Mouse (Mus musculus) CH12.LX (cell line): ENCODE measurements around the gene Mtap. TPM values are rescaled to one million over a fixed set of nuclear protein-coding genes. Genes with fewer than 3 reads are reported as not detected.

Experiments
- DNase-seq: peaks from one replicate; pipeline ENCODE4 v3.0.0-alpha.2; 2013; ENCODE audit errors: extremely low read depth
- H3K27ac ChIP-seq: 2 replicates; pipeline ENCODE4 v1.5.1; 2012; ENCODE audit warnings: low read depth, mild to moderate bottlenecking, control low read depth, moderate library complexity; ENCODE audit not compliant: insufficient read depth
- H3K27me3 ChIP-seq: replicated peaks from 2 replicates; pipeline ENCODE3; 2012; ENCODE audit warnings: inconsistent platforms
- H3K36me3 ChIP-seq, 2 experiments: replicated peaks in 1 of 2; 2 replicates each; pipeline versions ENCODE3 to v1.6.1; 2012; ENCODE audit warnings: inconsistent platforms in 1 of 2, low read length in 1 of 2, mild to moderate bottlenecking in 1 of 2, mixed read lengths in 1 of 2, moderate library complexity in 1 of 2; ENCODE audit not compliant: control insufficient read depth in 1 of 2, insufficient read depth in 1 of 2
- H3K4me1 ChIP-seq, 2 experiments: 2 replicates each; pipeline ENCODE4 v1.6.1; 2012; ENCODE audit warnings: inconsistent platforms in 1 of 2, moderate library complexity in 1 of 2; ENCODE audit not compliant: insufficient read depth in 2 of 2, control insufficient read depth in 1 of 2
- H3K4me2 ChIP-seq: 2 replicates; pipeline ENCODE4 v1.6.1; 2012; ENCODE audit warnings: low read depth, mild to moderate bottlenecking, control low read depth; ENCODE audit not compliant: poor library complexity, insufficient read depth, severe bottlenecking
- H3K4me3 ChIP-seq, 3 experiments: fragments of 150-350 bp in 1 of 3; sonication (generic) in 1 of 3; replicated peaks in 1 of 3; 2 replicates each; pipeline versions ENCODE3 to v1.5.1; 2011 to 2012; ENCODE audit warnings: low read depth in 2 of 3, low read length in 2 of 3, mild to moderate bottlenecking in 2 of 3, moderate library complexity in 2 of 3, control low read depth in 1 of 3, improper control_type of control experiment in 1 of 3, inconsistent platforms in 1 of 3, mixed read lengths in 1 of 3; ENCODE audit not compliant: poor library complexity in 1 of 3
- H3K79me2 ChIP-seq: replicated peaks from 2 replicates; pipeline ENCODE4 v1.6.1; 2012; ENCODE audit warnings: mild to moderate bottlenecking, moderate library complexity; ENCODE audit not compliant: control insufficient read depth, poor library complexity, insufficient read depth, severe bottlenecking; ENCODE audit errors: extremely low read depth
- H3K9ac ChIP-seq: 2 replicates; pipeline ENCODE4 v1.6.1; 2012; ENCODE audit warnings: low read depth, mild to moderate bottlenecking, control low read depth, moderate library complexity; ENCODE audit not compliant: insufficient read depth
- H3K9me3 ChIP-seq: replicated peaks from 2 replicates; pipeline ENCODE3; 2012; ENCODE audit warnings: low read length, inconsistent platforms, mixed read lengths
- BHLHE40 ChIP-seq: IDR thresholded peaks from 2 replicates; pipeline ENCODE4 v1.6.1; 2011; ENCODE audit warnings: mild to moderate bottlenecking, low read depth, low read length, improper control_type of control experiment
- CHD1 ChIP-seq: IDR thresholded peaks from 2 replicates; pipeline ENCODE4 v1.6.1; 2012; ENCODE audit warnings: low read depth, low read length, improper control_type of control experiment, inconsistent platforms
- CHD2 ChIP-seq: IDR thresholded peaks from 2 replicates; pipeline ENCODE4 v1.6.1; 2011; ENCODE audit warnings: low read length, improper control_type of control experiment
- E2F4 ChIP-seq: IDR thresholded peaks from 2 replicates; pipeline ENCODE4 v1.6.1; 2011; ENCODE audit warnings: low read depth, low read length, improper control_type of control experiment; ENCODE audit not compliant: insufficient replicate concordance
- ELF1 ChIP-seq: IDR thresholded peaks from 2 replicates; pipeline ENCODE4 v1.6.1; 2014; ENCODE audit warnings: low read depth, mild to moderate bottlenecking, inconsistent platforms, low read length, improper control_type of control experiment
- EP300 ChIP-seq: IDR thresholded peaks from 2 replicates; pipeline ENCODE4 v1.6.1; 2011; ENCODE audit warnings: low read length, improper control_type of control experiment
- ETS1 ChIP-seq: conservative IDR thresholded peaks from 2 replicates; pipeline ENCODE4 v1.6.1; 2012; ENCODE audit warnings: low read depth, mild to moderate bottlenecking, inconsistent platforms, low read length, improper control_type of control experiment, moderate library complexity
- GABPA ChIP-seq: IDR thresholded peaks from 2 replicates; pipeline ENCODE4 v1.6.1; 2012; ENCODE audit warnings: low read depth, low read length, improper control_type of control experiment, inconsistent platforms; ENCODE audit not compliant: insufficient replicate concordance
- IRF4 ChIP-seq: IDR thresholded peaks from 2 replicates; pipeline ENCODE4 v1.6.1; 2014; ENCODE audit warnings: low read depth, mild to moderate bottlenecking, inconsistent platforms, low read length, improper control_type of control experiment
- JUN ChIP-seq: IDR thresholded peaks from 2 replicates; pipeline ENCODE4 v1.6.1; 2011; ENCODE audit warnings: low read depth, mild to moderate bottlenecking, low read length, improper control_type of control experiment, moderate library complexity; ENCODE audit not compliant: insufficient read depth
- JUND ChIP-seq: conservative IDR thresholded peaks from 2 replicates; pipeline ENCODE4 v1.6.1; 2011; ENCODE audit warnings: low read depth, low read length, improper control_type of control experiment
- KAT2A ChIP-seq: IDR thresholded peaks from 2 replicates; pipeline ENCODE4 v1.6.1; 2012; ENCODE audit warnings: low read length, improper control_type of control experiment, inconsistent platforms; ENCODE audit not compliant: insufficient replicate concordance
- MAFK ChIP-seq: IDR thresholded peaks from 2 replicates; pipeline ENCODE4 v1.6.1; 2011; ENCODE audit warnings: low read length, improper control_type of control experiment; ENCODE audit not compliant: insufficient replicate concordance
- MAZ ChIP-seq: IDR thresholded peaks from 2 replicates; pipeline ENCODE4 v1.6.1; 2012; ENCODE audit warnings: low read depth, mild to moderate bottlenecking, inconsistent platforms, low read length, improper control_type of control experiment, moderate library complexity
- MEF2A ChIP-seq: IDR thresholded peaks from 2 replicates; pipeline ENCODE4 v1.6.1; 2014; ENCODE audit warnings: low read depth, mild to moderate bottlenecking, inconsistent platforms, low read length, improper control_type of control experiment, borderline replicate concordance
- MXI1 ChIP-seq: IDR thresholded peaks from 2 replicates; pipeline ENCODE4 v1.6.1; 2011; ENCODE audit warnings: mild to moderate bottlenecking, low read depth, low read length, improper control_type of control experiment
- MYC ChIP-seq: IDR thresholded peaks from 2 replicates; pipeline ENCODE4 v1.6.1; 2011; ENCODE audit warnings: low read depth, mild to moderate bottlenecking, improper control_type of control experiment, low read length
- NELFE ChIP-seq: IDR thresholded peaks from 2 replicates; pipeline ENCODE4 v1.6.1; 2011; ENCODE audit warnings: low read depth, low read length, improper control_type of control experiment
- POLR2A ChIP-seq: IDR thresholded peaks from 2 replicates; pipeline ENCODE4 v1.6.1; 2011; ENCODE audit warnings: low read depth, mild to moderate bottlenecking, improper control_type of control experiment, low read length
- POLR2AphosphoS2 ChIP-seq: IDR thresholded peaks from 2 replicates; pipeline ENCODE4 v1.6.1; 2011; ENCODE audit warnings: low read depth, low read length, improper control_type of control experiment
- RCOR1 ChIP-seq: conservative IDR thresholded peaks from 2 replicates; pipeline ENCODE4 v1.6.1; 2012; ENCODE audit warnings: low read depth, mild to moderate bottlenecking, inconsistent platforms, low read length, improper control_type of control experiment
- SIN3A ChIP-seq: IDR thresholded peaks from 2 replicates; pipeline ENCODE4 v1.6.1; 2012; ENCODE audit warnings: low read length, improper control_type of control experiment, inconsistent platforms
- SMC3 ChIP-seq: IDR thresholded peaks from 2 replicates; pipeline ENCODE4 v1.6.1; 2011; ENCODE audit warnings: low read depth, low read length, improper control_type of control experiment
- USF1 ChIP-seq: IDR thresholded peaks from 2 replicates; pipeline ENCODE4 v1.6.1; 2014; ENCODE audit warnings: low read depth, mild to moderate bottlenecking, inconsistent platforms, low read length, improper control_type of control experiment
- USF2 ChIP-seq: conservative IDR thresholded peaks from 2 replicates; pipeline ENCODE4 v1.6.1; 2011; ENCODE audit warnings: low read depth, low read length, improper control_type of control experiment
- ZKSCAN1 ChIP-seq: IDR thresholded peaks from 2 replicates; pipeline ENCODE4 v1.6.1; 2012; ENCODE audit warnings: low read depth, inconsistent platforms, low read length, improper control_type of control experiment, borderline replicate concordance
- ZMIZ1 ChIP-seq: IDR thresholded peaks from 2 replicates; pipeline ENCODE4 v1.6.1; 2012; ENCODE audit warnings: low read depth, mild to moderate bottlenecking, inconsistent platforms, low read length, improper control_type of control experiment
- ZNF384 ChIP-seq: IDR thresholded peaks from 2 replicates; pipeline ENCODE4 v1.6.1; 2012; ENCODE audit warnings: low read depth, low read length, improper control_type of control experiment, inconsistent platforms
- dilution Hi-C: fragments of 300-500 bp; cut with MboI; formaldehyde crosslinking; loops from 2 replicates; pipeline ENCODE4 v1.14.3; 2020; ENCODE audit warnings: low sequenced_read_pairs; ENCODE audit not compliant: extremely low pct_unique_long_range_greater_than_20kb, extremely low pct_ligation_motif_present
- in situ Hi-C: fragments of 300-500 bp; cut with MboI; formaldehyde crosslinking; loops from 3 replicates; pipeline ENCODE4 v1.14.3; 2019; ENCODE audit warnings: low sequenced_read_pairs, low pct_ligation_motif_present, low pct_unique_long_range_greater_than_20kb, mixed read lengths
- polyA plus RNA-seq: library from polyadenylated mRNA; unstranded; fragments of >175 nt; gene quantifications from 2 replicates; pipeline ENCODE4 v1.2.1, GENCODE M21; 2012; ENCODE audit warnings: low read depth; ENCODE audit not compliant: insufficient read length
- total RNA-seq, 2 experiments: library from RNA; depleted of rRNA; stranded (reverse); fragments of 300-350 nt in 1 of 2; fragments of >200 nt in 1 of 2; gene quantifications; 2 replicates each; pipeline ENCODE4 v1.2.3; 2012 to 2014

Gene Mtap
- total and polyA plus RNA-seq, 3 experiments: not detected

DNA sequence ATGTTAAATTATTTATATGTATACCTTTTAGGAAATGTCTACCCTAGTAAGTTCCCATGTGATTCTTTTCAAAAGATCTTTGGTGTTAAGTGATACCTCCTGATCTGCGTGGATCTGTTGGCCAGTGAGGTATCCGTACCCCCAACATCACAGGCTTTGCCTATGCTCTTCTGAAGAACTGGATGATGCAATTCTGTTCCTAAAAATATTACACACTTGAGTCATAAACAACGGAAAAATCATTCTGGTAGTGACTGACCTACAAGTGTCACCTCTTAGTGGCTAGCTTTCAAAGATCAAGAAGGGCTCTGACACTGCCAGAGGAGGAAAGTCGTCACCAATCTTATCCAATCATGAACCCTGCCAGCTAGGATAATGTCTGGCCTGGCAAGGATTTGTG lies 58.6 kb downstream of the Mtap start (continued):
- no peak for TF ChIP-seq GABPA

- Histone ChIP-seq H3K4me2 (no peak overlapping the region), H3K9ac (no peak overlapping the region), H3K4me1 (no peaks in the 10 kb centered on the region), H3K36me3 (no peaks in the 10 kb centered on the region), H3K4me3 (no peak overlapping the region), H3K27me3 (no peaks in the 10 kb centered on the region), H3K27ac (no peak overlapping the region), H3K9me3 (no peaks in the 10 kb centered on the region), H3K79me2 (no peaks in the 10 kb centered on the region)
- TF ChIP-seq ELF1 (no peak), ZKSCAN1 (no peak), ETS1 (no peak), RCOR1 (no peak), JUN (no peak), BHLHE40 (no peak), ZNF384 (no peak), CHD2 (no peak), MXI1 (no peak), NELFE (no peak), POLR2AphosphoS2 (no peak), MYC (no peak), MAFK (no peak), SIN3A (no peak), KAT2A (no peak), EP300 (no peak), SMC3 (no peak), GABPA (no peak), E2F4 (no peak), USF1 (no peak)
- dilution Hi-C loops: no loop called here
- no peak for DNase-seq
- in situ Hi-C loops: no loop called here
Measured at GRCm38 (mm10) chr4:89197128-89197527, 60.2 kb downstream of the Mtap start.

DNA sequence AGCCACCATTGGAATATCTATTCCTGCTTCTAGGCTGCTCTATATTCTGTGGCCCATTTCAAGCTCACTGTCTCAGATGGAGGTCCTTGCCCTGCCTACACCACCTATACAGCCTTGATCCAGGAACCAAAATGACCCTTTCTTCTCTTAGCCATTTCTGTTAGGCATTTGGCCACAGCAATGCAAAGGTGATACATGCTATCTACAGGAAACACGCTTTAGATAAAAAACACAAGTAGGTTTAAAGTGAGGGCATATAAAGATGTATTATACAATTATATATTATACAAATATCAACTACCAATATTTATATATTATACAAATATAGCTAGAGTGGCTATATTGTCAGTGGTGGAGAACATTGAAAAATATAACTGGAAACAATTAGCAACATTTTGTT lies 63.9 kb downstream of the Mtap start:
- no peak overlapping the region for H3K4me2 ChIP-seq
- no peaks in the 10 kb centered on the region for H3K9me3 ChIP-seq
- dilution Hi-C loops (no loop called here), in situ Hi-C loops (no loop called here)
- no peak overlapping the region for H3K9ac ChIP-seq
- no peak for TF ChIP-seq USF2
- TF ChIP-seq POLR2AphosphoS2: no peak
- TF ChIP-seq ETS1: no peak
- TF ChIP-seq IRF4: no peak
- no peak for TF ChIP-seq SMC3
- TF ChIP-seq MYC: no peak
- no peak for TF ChIP-seq E2F4
- TF ChIP-seq ZMIZ1: no peak
- TF ChIP-seq ZKSCAN1: no peak
- TF ChIP-seq RCOR1: no peak
- no peak for TF ChIP-seq JUND
- TF ChIP-seq MAZ: no peak
- TF ChIP-seq GABPA: no peak
- TF ChIP-seq MEF2A: no peak
- TF ChIP-seq CHD1: no peak
- TF ChIP-seq POLR2A: no peak
- no peak for TF ChIP-seq CHD2
- no peak for TF ChIP-seq KAT2A
- H3K4me3 ChIP-seq: no peak overlapping the region
- no peaks in the 10 kb centered on the region for H3K79me2 ChIP-seq
- no peak for DNase-seq
- H3K36me3 ChIP-seq: no peaks in the 10 kb centered on the region
- H3K27ac ChIP-seq: no peak overlapping the region
- no peaks in the 10 kb centered on the region for H3K27me3 ChIP-seq
- H3K4me1 ChIP-seq: no peaks in the 10 kb centered on the region
